Mouse (Mus musculus) megakaryocyte-erythroid progenitor cell, adult 5 weeks (primary cell): Measurements from ENCODE around the gene Scn5a. TPM values are rescaled to one million over a fixed set of nuclear protein-coding genes. Genes with fewer than 3 reads are reported as not detected.

Experiments
- polyA plus RNA-seq: library from polyadenylated mRNA; stranded (reverse); fragments of >175 nt; gene quantifications from 2 replicates; pipeline ENCODE4 v1.2.3, GENCODE M21; 2012

Gene Scn5a
- 0.01 TPM in 1 of 2 replicates, not detected in the other for polyA plus RNA-seq

GRCm38 (mm10) chr9:119578636-119579438 is at the start of gene Scn5a:
Gene Scn5a, minus strand, starts transcription at chr9:119579016.

GRCm38 (mm10) chr9:119444738-119445429 is 133.9 kb downstream of the Scn5a start, which contains the start of gene Exog:
Gene Exog, plus strand, starts transcription at chr9:119444943.

Other genes with a start within 250 kb of the Scn5a start
- 67.6 and 72.1 TPM in 2 replicates for gene Acaa1a, start 239.3 kb downstream of the Scn5a start, polyA plus RNA-seq
- gene Myd88, start 237.6 kb downstream of the Scn5a start, polyA plus RNA-seq, result 23.6 and 46.9 TPM in 2 replicates
- gene Xylb, start 221.6 kb downstream of the Scn5a start, polyA plus RNA-seq, result 1.9 and 3.6 TPM in 2 replicates
- gene Slc22a14, start 213.5 kb downstream of the Scn5a start, polyA plus RNA-seq, result not detected in 2 replicates
- gene Acvr2b, start 176.9 kb downstream of the Scn5a start, polyA plus RNA-seq, result 2.4 and 3.7 TPM in 2 replicates
- 2.4 and 2.5 TPM in 2 replicates for gene Exog, start 134.1 kb downstream of the Scn5a start, polyA plus RNA-seq
- gene Scn10a, start 140.3 kb upstream of the Scn5a start, polyA plus RNA-seq, result 0.03 TPM in 1 of 2 replicates, not detected in the other
- not detected in 2 replicates for gene Scn11a, start 246.4 kb upstream of the Scn5a start, polyA plus RNA-seq